Mouse (Mus musculus): Measurements from ENCODE around the gene Cks1b.

The Cks1b gene

DNA sequence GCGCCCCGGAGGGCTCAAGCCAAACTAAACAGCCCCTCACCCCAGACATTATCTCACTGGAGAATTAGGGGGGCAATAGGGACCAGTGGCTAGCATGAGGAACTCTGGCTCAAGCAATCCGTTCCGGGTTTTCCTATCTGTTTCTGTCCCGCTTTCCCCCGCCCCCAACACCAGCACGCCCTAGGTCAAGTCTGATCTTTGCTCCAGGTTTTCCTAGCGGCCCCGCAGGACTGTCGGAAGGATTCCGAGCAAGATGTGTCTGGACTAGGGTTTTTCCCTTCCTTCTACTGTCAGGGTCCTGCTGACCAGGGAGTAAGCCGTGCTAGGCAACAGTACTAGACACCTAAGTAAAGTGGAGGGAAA, 23.3 kb downstream of the Cks1b start:
- peak; percentile 92 to 93 for DNase-seq

DNA sequence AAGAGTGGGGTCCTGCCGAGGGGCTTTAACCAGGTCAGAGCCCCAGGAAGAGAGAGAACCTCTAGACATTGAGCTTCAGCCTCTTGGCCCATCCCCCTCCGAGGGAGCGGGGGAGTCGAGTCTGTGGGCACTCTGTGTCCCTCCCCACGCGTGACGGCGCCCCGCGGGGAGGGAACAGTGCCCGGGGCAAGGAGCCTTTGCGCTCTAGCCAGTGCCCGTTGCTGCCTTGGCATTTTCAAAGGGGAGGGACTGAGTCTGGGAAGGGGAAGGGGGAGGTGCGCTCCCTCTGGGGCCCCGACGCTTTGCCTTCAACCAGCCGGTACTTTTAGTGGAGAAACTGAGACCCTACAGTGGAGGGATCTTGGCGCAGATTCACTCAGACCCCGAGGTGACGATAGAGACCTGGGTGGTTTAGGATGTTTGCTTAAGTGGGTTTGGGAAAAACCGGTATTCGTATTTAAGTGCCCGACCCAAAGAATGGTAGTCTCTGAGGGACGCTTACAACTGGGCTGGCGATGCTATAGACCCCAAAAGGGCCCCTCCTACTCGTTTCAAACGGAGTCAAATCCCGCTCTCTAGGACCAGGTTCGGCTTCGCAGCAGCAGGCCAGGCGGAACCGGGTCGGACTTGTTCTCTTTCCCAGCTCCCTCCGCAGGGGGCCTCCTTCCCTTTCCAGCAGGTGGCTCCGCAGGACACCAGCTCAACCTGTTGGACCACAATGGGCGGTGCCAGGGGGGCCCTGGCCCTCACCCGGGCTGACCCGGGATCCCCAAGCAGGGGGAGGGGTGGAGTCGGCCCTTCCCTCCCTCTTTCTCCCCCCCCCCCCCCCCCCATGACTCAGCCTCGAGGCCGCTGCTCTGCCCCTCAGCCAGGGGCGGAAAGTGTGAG, 23.9 kb downstream of the Cks1b start, which contains the start of gene Zbtb7b:
Gene Zbtb7b (minus strand): TSS at position 771 of the 888 bp plus-strand sequence.
- peak; percentile 92 to 95 for DNase-seq

DNA sequence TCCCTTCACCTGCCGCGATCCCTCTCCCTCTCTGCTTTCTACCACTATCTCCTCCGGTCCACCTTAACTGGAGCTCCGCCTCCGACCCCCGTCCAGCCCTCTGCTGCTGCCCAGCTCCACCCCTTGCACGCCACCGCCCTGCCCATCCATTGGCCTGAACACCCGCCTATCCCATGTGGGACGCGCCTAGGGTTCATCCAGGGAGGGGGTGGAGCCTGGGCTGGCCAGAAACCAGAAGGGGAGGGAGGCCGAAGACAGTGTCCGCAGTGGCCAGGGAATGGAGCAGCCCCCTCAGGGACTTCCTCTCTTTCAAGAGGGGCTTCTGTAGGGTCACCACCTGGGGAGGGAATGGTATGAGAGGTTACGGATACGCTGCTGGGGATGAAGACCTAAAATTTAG, 24.6 kb downstream of the Cks1b start:
- DNase-seq, result peak; percentile 99

DNA sequence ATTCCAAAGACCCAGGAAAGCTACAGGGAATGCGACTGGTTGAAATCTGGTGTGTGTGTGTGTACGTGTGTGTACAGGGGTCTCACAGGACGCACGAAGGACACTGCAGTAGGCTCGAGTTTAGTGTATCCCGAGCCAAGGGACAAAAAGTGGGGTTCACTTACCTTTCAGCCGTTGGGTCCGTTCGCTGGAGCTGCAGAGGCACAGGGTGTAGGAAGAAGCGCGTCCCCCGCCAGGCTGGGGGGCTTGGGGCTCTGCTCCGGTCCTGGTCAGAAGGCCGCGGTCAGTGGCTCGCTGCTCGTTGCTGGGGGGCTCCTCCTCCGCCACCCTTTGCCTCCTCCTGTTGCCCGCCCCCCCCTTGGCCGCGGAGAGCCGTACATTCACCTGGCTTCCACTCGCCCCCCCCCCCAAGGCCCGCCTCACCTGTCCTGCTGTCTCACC, 25.3 kb downstream of the Cks1b start:
- peak in 1 of 2 experiments; percentile 52 for DNase-seq

DNA sequence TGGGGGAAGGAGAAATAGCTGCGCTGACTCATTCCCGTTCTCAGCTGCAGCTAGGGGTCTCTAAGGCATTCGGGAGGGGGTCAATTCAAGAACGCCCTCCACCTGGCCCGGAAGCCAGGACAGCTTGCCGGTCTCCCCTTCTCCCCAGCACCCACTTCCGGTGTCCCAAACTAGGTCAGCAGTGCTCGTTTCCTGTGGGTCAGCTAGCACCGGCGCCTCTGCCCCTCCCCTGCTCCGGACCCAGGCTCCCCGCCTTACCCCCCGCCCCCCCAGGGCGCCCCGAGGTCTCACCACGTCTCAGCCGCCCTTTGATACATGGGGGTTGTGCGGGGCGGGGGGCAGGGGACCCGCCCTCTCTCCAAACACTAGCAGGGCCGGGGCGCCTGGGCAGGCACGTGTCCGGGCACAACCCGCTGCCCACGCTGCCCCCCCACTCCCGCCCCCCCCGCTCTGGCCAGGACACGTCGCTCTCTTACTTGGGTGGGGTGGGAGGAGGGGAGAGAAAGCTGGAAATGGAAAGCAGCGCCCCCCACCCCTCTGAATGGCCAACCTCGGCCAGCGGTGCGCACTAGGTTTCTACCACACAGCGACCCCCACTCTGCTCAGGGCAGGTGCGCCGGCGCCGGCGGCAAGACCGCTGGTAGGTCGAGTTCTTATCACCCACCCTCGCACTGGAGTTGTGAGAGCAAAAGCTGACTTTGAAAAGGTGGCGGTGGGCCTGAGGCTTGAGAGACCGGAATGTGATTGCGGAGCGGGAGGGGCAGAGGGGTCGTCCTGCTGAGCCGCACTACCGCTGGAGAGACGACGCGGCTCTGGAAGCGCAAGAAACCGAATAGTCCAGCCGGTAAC, 26.3 kb downstream of the Cks1b start:
- DNase-seq, result peak; percentile 74 to 76

DNA sequence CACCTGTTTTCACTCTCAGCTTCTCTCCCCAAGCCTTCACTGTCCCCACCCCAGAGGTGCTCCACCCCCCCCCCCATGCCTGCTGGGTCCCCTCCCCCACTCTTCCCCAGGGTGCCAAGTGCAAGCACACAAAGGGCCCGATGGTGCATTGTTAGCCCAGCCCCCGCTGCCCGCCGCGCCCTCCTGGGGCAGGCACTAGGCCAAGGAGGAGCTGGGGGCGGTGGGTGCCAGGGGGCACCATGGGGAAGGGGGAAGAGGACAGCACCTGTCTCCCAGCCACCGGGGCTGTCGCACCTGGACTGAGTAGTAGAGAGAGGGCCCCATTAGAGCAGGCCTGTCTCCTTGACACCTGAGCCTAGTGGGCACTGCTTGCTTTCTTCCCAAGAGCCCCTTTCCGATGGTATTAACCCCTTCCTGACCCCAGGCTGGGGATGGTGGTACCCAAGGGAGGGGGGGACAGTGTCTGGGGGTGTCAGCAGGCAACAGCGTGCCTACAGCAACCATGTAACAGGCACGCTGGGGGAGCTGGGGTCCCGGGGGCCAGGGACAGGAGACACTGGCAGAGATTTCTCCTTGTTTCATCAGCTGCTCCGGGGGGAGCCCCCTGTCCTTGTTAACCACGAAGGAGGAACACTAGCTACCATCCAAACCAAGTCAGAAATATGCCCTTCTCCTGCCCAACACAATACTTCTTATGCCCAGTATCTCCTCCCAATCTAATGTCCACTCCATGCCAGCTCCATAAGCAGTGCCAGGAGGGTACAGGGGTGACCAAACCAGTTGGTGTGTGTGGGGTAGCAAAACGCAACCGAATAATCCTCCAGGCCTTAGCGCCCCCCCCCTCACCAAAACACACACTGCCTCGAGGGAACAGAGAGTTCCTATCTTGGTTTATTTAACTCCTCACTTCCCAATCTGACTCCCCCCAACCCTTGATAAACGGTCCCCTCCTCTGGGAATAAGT, 27.2 kb downstream of the Cks1b start:
- DNase-seq, result no peak

DNA sequence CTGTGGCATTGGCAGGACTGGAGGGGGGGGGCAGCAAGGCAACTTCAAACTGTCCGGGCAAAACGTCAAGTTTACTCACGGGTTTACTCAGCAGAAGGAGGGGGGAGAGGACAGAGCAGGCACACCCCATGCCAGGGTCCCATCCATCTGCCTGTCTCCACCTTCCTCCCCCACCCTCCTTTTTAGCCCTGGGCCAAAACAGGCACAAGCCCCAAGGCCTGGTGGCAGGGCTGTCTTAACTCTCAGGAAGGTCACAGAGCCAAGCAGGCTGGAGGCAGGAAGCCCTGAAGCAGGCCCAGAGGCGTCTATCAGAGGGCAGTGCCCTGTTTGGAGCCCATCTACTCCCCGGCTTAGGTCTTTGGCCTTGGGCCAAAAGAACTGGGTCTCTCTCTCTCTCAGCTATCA, 28.1 kb downstream of the Cks1b start:
- peak in 1 of 2 experiments; percentile 37 for DNase-seq

DNA sequence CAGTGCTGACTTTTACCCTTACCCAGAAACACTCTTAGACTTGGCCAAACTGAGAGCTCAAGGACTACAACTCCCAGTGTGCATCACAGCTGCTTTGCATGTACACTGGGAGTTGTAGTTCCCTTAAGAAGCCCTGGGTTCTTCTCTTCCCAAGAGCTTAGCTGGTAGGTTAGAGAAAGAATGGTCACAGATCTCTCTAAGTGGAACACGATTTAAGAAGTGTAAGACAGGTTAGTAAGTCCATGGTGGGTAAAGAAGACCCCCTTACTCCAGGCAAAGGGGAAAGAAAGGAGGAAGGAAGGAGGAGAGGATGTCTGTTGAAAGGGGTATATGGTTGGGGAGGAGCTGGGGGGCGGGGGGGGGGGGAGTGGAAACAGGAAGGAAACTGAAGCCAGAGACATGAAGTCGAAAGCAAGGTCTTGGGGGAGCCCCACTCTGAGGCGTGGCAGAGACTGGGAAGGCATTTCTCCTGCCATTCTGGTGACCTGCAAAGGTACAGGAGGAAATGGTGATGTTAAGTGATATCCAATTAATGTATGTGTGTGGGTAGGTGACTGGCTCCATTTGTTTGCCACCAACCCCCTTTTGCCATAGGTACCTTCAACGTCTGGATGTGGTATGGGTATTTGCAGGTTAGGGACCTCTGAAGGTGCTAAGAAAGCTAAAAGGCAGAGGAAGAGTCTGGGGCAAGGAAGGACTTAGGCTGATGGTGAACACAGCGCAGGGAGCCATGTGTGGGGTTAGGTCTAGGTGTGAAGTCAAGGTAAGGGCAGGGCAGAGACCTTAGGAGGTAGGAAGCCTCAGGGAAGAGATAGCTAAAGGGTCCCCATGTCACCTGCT, 29.1 kb downstream of the Cks1b start:
- no peak for DNase-seq

DNA sequence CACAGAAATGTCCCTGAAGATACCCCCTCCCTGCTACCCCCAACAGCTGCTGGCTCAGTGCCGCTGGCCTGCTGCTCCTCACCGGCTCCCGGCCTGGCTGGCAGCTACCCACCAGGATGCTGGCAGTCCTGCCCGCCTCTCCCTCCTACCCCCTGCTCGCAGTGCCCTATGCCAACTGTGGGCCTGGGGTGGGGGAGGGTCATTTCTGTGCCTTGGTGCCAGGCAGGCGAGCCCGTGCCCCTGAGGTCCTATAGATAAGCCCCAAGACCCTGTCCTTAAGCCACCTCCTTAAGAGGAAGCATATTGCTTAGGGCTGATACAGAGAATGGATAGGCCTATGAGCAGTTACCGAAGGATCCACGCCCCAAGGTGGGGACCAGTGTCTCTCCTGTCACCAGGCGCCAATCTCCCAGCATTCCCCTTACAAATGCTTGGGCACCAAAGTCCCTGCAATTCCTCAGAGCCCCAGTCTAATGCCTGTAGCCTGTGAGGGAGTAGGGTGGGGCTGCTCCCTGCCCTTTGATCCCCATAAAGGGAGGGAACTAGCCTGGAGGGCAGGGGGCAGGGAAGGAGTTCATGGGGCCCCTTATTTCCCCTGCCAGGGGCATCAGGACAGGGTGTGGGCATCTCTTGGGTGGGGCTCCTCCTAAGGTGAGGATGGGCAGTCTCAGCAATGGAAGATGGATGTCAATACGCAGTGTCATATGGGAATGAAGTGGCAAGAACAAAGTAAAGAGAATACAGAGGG, 29.9 kb downstream of the Cks1b start:
- peak in 1 of 2 experiments; percentile 62 for DNase-seq

DNA sequence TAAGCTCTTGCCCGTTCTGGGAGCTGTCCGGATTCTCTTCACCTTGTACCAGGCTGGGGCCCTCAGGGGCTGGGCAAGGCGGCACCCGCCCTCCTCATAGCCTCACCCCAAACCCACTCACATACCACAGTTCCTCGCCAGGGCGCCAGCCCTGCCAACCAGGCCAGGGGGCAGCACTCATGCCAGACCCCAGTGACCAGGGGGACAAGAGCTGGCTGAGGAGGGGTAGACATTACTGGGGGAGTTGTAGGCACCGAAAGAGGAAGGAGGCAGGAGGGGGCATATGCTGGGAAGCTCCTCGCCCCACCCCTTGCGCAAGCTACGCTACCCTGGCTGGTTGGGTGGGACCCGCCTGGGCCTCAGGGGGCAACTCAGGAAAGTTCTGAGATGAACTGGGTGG, 30.6 kb downstream of the Cks1b start:
- no peak for DNase-seq

DNA sequence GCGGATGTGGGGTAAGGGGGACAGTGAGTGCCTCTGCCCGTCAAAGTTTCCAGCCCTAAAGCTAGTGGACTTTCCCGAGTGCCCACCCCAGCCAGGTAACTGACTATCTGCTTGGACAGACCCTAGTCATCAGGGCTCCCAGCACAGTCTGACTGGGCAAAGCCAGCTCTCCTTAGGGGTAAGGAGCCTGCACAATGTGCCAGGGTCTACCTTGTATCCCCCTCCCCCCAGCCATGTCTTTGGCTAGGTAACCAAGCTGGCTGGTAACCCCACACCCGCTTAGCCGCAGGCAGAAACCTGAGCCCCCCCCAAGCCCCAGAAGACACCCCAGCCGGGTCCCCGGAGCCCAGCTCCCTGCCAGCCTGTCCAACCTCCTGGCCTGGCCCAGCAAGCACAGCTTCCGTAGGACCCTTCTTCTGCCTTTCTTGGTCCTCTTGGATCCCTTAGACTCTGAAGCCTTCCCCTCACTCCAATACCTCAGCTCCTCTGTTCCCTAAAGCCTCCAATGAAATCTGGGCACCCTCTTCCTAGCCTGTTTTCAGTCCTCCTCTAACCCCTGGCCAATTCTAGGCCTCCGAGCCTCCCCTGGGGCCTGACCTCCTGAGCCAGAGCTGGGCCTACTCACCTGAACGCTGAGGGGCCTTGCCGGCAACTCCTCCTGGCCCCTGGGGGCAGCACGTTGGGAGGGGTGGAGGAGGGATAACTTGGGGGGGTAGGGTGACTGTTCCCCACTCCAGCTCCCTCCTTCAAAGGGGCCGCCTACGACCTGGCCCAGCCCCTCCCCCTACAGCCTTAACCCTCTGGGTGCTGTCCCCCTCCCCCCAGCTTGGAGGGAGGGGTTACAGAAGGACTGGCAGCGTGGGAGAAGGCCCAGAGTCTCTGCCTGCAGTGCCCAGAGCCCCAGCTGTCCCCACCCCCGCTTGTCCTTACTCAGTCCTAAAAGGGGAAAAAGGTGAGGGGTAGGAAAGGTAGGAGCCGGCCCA, 31.5 kb downstream of the Cks1b start:
- no peak for DNase-seq

DNA sequence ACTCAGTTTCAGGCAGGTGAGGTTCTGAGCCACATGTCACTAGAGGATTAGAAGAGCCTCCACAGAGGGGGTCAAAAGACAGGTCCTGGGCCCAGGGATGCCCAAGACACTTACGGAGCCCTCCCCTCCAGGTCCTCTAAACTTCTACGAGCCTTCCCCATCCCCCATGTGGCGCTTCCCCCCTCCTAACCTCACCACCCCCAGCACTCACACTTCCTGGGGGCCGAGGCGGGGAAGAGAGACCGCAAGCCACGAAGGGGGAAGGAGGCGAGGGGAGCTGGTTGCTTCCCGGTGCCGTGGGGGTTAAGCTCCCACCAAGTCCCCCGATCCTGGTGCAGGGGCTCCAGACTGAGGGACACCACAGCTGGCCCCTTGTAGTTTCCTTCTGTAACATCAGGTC, 32.7 kb downstream of the Cks1b start:
- DNase-seq, result no peak

DNA sequence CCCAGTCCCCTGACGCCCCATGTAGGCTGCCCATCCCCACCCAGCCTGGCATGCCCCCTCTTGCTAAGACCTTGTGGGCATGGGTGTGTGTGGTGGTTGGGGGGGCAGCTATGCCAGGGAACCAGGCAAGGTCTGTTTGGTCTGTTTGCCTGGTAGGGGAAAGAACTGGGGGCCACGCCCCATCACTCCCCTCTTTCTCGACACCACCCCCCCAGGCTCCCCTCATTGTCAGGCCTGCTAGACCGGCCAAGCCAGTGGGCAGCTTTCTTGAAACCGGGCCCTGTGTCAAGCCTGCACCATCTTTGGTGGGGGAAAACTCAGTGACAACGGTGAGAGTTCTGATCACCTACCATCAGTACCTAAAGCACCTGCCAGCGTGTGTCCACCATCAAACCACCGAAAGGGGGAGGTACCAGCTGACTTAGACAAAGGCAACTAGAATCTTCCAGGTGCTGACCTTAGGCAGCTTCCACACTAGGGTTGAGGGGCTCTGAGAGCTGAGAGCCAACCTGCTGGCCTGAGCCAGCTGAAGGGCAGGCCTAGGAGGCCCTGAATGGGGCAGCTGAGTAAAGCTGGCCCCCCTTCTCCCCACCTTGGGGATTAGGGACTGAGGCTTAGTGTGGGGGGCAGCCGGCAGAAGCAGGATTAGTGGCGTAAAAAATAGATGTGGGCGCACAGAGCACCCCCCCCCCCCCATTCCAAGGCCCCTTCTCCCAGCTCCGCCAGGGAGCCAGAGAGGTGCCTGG, 33.7 kb downstream of the Cks1b start:
- no peak for DNase-seq

DNA sequence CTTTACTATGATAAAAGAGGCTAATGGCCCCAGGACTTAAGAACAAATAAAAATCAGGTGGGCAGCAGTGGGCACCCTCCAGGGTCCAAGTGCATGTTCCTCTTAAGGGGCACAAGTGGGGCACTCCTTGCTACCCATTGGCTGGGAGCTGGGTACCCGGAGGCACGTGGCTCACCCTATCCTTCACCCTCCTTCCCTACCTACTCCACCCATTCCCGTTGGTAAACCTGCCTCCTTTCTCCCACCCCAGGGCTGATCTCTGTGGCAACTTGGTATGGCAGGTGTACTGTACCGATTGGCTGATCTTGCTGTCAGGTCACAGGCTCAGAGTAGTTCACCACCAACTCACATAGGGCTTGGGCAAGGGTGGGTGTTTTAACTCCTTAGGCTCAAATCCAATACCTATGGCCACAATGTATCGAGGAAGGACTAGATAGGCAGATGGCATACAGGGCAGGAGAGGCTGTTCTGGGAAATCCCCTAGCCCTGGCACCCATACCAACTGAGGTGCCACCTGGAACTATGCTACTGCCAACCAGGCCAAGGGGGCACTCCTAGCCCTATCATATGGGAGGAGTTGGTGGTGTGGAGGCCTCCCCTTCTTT, 34.4 kb downstream of the Cks1b start:
- no peak for DNase-seq

DNA sequence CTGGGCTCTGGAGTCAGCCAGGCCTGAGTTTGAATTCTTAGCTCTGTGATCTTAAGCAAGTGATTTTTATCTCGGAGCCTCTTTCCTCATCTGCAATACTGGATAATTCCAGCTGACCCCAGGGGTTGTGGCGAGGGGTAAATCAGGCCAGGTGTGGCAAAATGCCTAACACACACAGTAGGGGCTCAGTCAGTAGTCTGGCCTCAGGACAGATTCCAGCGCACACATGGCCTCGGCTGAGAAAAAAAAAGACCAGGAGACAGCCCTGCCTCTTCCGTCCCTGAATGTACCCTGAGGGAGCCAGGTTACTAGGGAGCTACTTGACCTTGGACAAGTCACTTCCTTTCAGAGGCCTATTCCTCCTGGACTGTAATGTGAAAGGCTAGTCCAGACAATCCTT, 35.2 kb downstream of the Cks1b start:
- DNase-seq, result no peak

DNA sequence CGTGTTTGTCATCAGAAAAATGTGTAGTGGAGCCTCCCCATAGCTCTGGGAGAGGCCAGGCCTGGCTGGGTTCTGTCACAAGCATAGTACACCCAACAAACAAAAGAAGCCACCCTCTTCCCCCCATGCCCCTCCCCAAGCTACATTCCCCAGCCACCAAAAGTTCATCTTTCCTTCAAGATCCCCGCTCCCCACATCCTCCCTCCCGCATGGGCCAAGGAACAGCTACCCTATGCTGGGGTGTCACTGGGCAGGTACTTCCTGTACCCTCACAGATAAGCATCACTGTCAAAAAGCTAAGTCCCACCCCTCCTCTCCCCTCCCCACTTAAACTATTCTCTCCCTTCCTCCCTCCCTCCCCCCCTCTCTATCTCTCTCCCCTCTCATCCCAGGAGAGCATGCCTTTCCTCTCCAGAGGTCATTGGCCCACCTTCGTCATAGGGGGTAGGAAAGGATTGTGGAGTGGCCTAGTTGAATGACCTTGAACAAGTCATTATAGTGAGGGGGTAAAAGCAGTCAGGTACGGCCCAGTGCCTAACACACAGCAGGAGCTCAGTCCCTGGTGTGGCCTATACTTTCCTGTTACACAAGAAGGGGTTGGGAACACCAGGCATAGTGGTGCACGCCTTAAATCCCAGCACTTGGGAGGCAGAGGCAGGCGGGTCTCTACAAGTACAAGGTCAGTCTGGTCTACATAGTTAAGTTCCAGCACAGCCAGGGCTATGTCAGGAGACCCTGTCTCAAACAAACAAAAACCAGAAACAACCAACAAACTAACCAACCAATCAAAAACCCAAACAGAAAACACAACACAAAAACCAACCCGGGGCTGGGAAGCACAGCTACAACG, 35.9 kb downstream of the Cks1b start:
- DNase-seq, result no peak

DNA sequence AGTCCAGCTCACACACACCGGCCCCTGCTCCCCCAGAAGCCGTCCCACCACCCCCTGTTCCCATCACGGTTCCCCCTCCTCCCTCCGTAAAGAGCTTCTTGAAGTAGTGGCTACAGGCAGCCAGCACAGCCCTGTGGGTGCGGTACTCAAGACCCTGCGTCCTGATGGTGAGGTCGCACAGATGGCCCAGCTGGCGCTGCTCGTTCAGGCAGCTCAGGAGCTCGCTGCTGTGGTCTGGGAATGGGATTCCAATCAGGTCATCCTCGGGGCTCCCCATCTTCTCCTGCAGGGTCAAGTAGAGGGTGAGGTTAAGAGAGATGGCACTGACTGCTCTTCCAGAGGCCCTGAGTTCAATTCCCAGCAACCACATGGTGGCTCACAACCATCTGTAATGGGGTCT, 37.0 kb downstream of the Cks1b start:
- DNase-seq, result no peak
